Comparison of ENCODE assay signal across 9 mouse cellular contexts in the genomic region with DNA sequence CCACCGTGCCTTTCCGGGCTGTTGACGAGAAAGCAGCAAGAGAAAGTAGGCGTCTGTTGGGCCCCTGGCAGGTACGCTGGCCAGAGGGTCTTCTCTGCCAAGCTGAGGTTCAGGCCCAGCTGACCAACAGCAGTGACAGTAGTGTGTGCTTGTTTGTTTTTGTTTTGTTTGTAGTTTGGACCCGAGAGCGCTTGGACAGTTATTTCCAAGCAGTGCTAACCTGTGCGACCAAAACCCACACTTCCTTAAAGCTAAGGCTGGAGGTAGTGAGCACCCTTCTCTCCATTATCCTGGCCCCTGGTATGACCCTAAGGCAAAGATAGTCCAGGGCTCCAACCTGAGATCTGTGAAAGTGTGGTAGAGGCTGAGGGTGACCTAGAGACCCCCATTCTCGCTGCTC. TPM values are rescaled to one million over a fixed set of nuclear protein-coding genes. Genes with fewer than 3 reads are reported as not detected.
DNase-seq lines count a peak whose midpoint lies in the region; ATAC-seq lines count a peak whose summit lies in the region.
"Had no signal": no experiment of that assay in that cellular context is flagged by ENCODE, and none has a peak within 500 bp of the region (broad histone marks: within the 10 kb centered on the region; RNA-seq: fewer than 3 reads in every experiment).

No protein-coding gene starts in this region.

- H3K4me3 ChIP-seq in heart, embryonic 16.5 days (ENCODE audit: low read length), result peak overlapping the region; percentile 46
- H3K4me3 ChIP-seq in embryonic facial prominence, embryonic 12.5 days, result peak overlapping the region; percentile 43
- peak overlapping the region; percentile 27 for H3K4me3 ChIP-seq in hindbrain, embryonic 15.5 days
- H3K4me3 ChIP-seq in midbrain, embryonic 13.5 days (replicated peaks), result peak overlapping the region; percentile 41

- 46% methylated on average over 9 of the region's 9 CpGs for WGBS in heart, embryonic 16.5 days
- WGBS in embryonic facial prominence, embryonic 12.5 days, result 31% methylated on average over 9 of the region's 9 CpGs
- WGBS in hindbrain, embryonic 15.5 days, result 24% methylated on average over 9 of the region's 9 CpGs
- 29% methylated on average over 9 of the region's 9 CpGs for whole genome bisulfite sequencing in midbrain, embryonic 13.5 days

- peaks cover 81% of the 10 kb centered on the region for H3K27me3 ChIP-seq in heart, embryonic 16.5 days (ENCODE audit: control insufficient read depth, insufficient read depth, low read length)
- H3K27me3 ChIP-seq in embryonic facial prominence, embryonic 12.5 days, result peaks cover 98% of the 10 kb centered on the region
- H3K27me3 ChIP-seq in hindbrain, embryonic 15.5 days, result no peaks in the 10 kb centered on the region
- H3K27me3 ChIP-seq in midbrain, embryonic 13.5 days, result peaks cover 43% of the 10 kb centered on the region

- ATAC-seq in heart, embryonic 16.5 days (replicated peaks; ENCODE audit: extremely low read depth, insufficient read depth, low FRiP score), result no peak
- no peak for ATAC-seq in embryonic facial prominence, embryonic 12.5 days (ENCODE audit: insufficient number of reproducible peaks, insufficient read depth, low FRiP score, low TSS enrichment)
- no peak for ATAC-seq in hindbrain, embryonic 15.5 days (ENCODE audit: low FRiP score, low read depth)
- no peak for ATAC-seq in midbrain, embryonic 13.5 days

- H3K27ac ChIP-seq in heart, embryonic 16.5 days (ENCODE audit: low read length), result no peak overlapping the region
- no peak overlapping the region for H3K27ac ChIP-seq in embryonic facial prominence, embryonic 12.5 days
- peak overlapping the region; percentile 97 for H3K27ac ChIP-seq in hindbrain, embryonic 15.5 days (replicated peaks)
- H3K27ac ChIP-seq in midbrain, embryonic 13.5 days, result peak overlapping the region; percentile 97

- H3K4me1 ChIP-seq in heart, embryonic 16.5 days (ENCODE audit: control insufficient read depth, insufficient read depth, low read length), result peaks cover 12% of the 10 kb centered on the region
- peaks cover 15% of the 10 kb centered on the region; the same call in 1 of the 2 replicates for H3K4me1 ChIP-seq in embryonic facial prominence, embryonic 12.5 days
- peaks cover 90% of the 10 kb centered on the region for H3K4me1 ChIP-seq in hindbrain, embryonic 15.5 days (replicated peaks)
- peaks cover 97% of the 10 kb centered on the region for H3K4me1 ChIP-seq in midbrain, embryonic 13.5 days (replicated peaks)

- no peaks in the 10 kb centered on the region for H3K36me3 ChIP-seq in heart, embryonic 16.5 days (ENCODE audit: control insufficient read depth, insufficient read depth)
- no peaks in the 10 kb centered on the region for H3K36me3 ChIP-seq in embryonic facial prominence, embryonic 12.5 days
- H3K36me3 ChIP-seq in hindbrain, embryonic 15.5 days, result no peaks in the 10 kb centered on the region
- peaks cover 10% of the 10 kb centered on the region; the same call in 1 of the 2 replicates for H3K36me3 ChIP-seq in midbrain, embryonic 13.5 days

- no peak overlapping the region for H3K9ac ChIP-seq in heart, embryonic 16.5 days (ENCODE audit: low read length)
- peak overlapping the region; percentile 50; the same call in 1 of the 2 replicates for H3K9ac ChIP-seq in embryonic facial prominence, embryonic 12.5 days
- H3K9ac ChIP-seq in hindbrain, embryonic 15.5 days, result peak overlapping the region; percentile 33
- H3K9ac ChIP-seq in midbrain, embryonic 13.5 days (replicated peaks), result peak overlapping the region; percentile 81

- H3K9me3 ChIP-seq in heart, embryonic 16.5 days (replicated peaks; ENCODE audit: control insufficient read depth, low read length), result no peaks in the 10 kb centered on the region
- no peaks in the 10 kb centered on the region for H3K9me3 ChIP-seq in embryonic facial prominence, embryonic 12.5 days
- H3K9me3 ChIP-seq in hindbrain, embryonic 15.5 days, result no peaks in the 10 kb centered on the region
- no peaks in the 10 kb centered on the region for H3K9me3 ChIP-seq in midbrain, embryonic 13.5 days

- no peak for DNase-seq in heart, adult 9 months (ENCODE audit: low spot score in 2 of 2)
- DNase-seq in urinary bladder, adult 2 months (ENCODE audit: low spot score), result no peak
- no peak for DNase-seq in layer of hippocampus, postnatal 36 days
- DNase-seq in left cerebral cortex, adult 11 months (ENCODE audit: low spot score), result no peak
- DNase-seq: kidney, postnatal 25 days had no signal

- H3K4me2 ChIP-seq in heart, embryonic 16.5 days (ENCODE audit: low read depth, low read length), result peak overlapping the region; percentile 64; the same call in 1 of the 2 replicates
- H3K4me2 ChIP-seq in embryonic facial prominence, embryonic 12.5 days (replicated peaks), result peak overlapping the region; percentile 58
- peak overlapping the region; percentile 55 for H3K4me2 ChIP-seq in hindbrain, embryonic 15.5 days
- H3K4me2 ChIP-seq in midbrain, embryonic 13.5 days (replicated peaks), result peak overlapping the region; percentile 90

RNA-seq across cellular contexts. Expression of a gene that starts 49.7 kb away (rescaled TPM):
- polyA plus RNA-seq in heart, embryonic 16.5 days (2015; fragmentation: Nextera tagmentation; extraction: Ambion mirVana), result 27.8 and 32.5 TPM in 2 replicates
- polyA plus RNA-seq in embryonic facial prominence, embryonic 12.5 days (2016; fragmentation: Nextera tagmentation; extraction: Ambion mirVana), result 42.3 and 42.5 TPM in 2 replicates
- polyA plus RNA-seq in hindbrain, embryonic 15.5 days (2015; fragmentation: Nextera tagmentation; extraction: Ambion mirVana), result 26.5 and 27.0 TPM in 2 replicates
- polyA plus RNA-seq in midbrain, embryonic 13.5 days (2015; fragmentation: Nextera tagmentation; extraction: Ambion mirVana), result 22.0 and 23.8 TPM in 2 replicates
- 50.9 and 56.0 TPM in 2 replicates for polyA plus RNA-seq in urinary bladder, adult 2 months (2012; rRNA removed)
- total RNA-seq in layer of hippocampus, postnatal 36 days (2021), result 10 to 100 TPM; 87.0 to 90.7 TPM

Comparison
In these comparisons a context has a peak if more than half of its experiments do, and no peak if none do; other contexts are left out.
1. H3K27ac ChIP-seq: peak in hindbrain, embryonic 15.5 days (single experiment) and midbrain, embryonic 13.5 days (single experiment); none in heart, embryonic 16.5 days (single experiment) and embryonic facial prominence, embryonic 12.5 days (single experiment).
2. Peak in every context shown above with its lines, with median percentiles within 50 percentile points of each other: H3K4me2 ChIP-seq and H3K4me3 ChIP-seq.